ENCODE assay signal across 11 mouse cellular contexts in genomic region chr19:43527131-43527530, GRCm38 (mm10). TPM values are rescaled to one million over a fixed set of nuclear protein-coding genes. Genes with fewer than 3 reads are reported as not detected.
DNase-seq lines count a peak whose midpoint lies in the region; ATAC-seq and TF ChIP-seq lines count a peak whose summit lies in the region.
"Had no signal": no experiment of that assay in that cellular context is flagged by ENCODE, and none has a peak within 500 bp of the region (broad histone marks: within the 10 kb centered on the region; RNA-seq: fewer than 3 reads in every experiment).

No protein-coding gene starts in this region.

- H3K27ac ChIP-seq in forebrain, postnatal 0 days (ENCODE audit: low read depth, low read length) = no peak overlapping the region
- H3K27ac ChIP-seq in forebrain, embryonic 13.5 days = no peak overlapping the region
- H3K27ac ChIP-seq in midbrain, postnatal 0 days (ENCODE audit: low read depth, low read length) = no peak overlapping the region
- H3K27ac ChIP-seq in midbrain, embryonic 15.5 days = no peak overlapping the region
- peak overlapping the region; percentile 69 for H3K27ac ChIP-seq in heart, postnatal 0 days (ENCODE audit: low read depth)
- no peak overlapping the region for H3K27ac ChIP-seq in stomach, postnatal 0 days (replicated peaks)
- H3K27ac ChIP-seq: limb, embryonic 10.5 days; neural tube, embryonic 12.5 days had no signal

- no peak for TF ChIP-seq EP300 in heart, postnatal 0 days (IDR thresholded peaks at IDR 0.05; ENCODE audit: low read depth)
- TF ChIP-seq EP300 in stomach, postnatal 0 days (optimal IDR thresholded peaks at IDR 0.05) = no peak

- peak; percentile 52 for TF ChIP-seq CTCF in forebrain, postnatal 0 days (IDR thresholded peaks at IDR 0.05; ENCODE audit: low read depth)
- TF ChIP-seq CTCF in midbrain, postnatal 0 days (IDR thresholded peaks at IDR 0.05) = peak; percentile 62
- peak; percentile 67 for TF ChIP-seq CTCF in heart, postnatal 0 days (IDR thresholded peaks at IDR 0.05; ENCODE audit: low read depth)
- peak; percentile 75 for TF ChIP-seq CTCF in stomach, postnatal 0 days (IDR thresholded peaks at IDR 0.05; ENCODE audit: low read depth)

- H3K4me1 ChIP-seq in forebrain, postnatal 0 days (ENCODE audit: insufficient read depth) = peaks cover 13% of the 10 kb centered on the region; the same call in 1 of the 2 replicates
- H3K4me1 ChIP-seq in forebrain, embryonic 13.5 days = peaks cover 32% of the 10 kb centered on the region
- H3K4me1 ChIP-seq in midbrain, postnatal 0 days (ENCODE audit: insufficient read depth, low read length) = no peaks in the 10 kb centered on the region
- H3K4me1 ChIP-seq in midbrain, embryonic 15.5 days = peaks cover 33% of the 10 kb centered on the region
- H3K4me1 ChIP-seq in heart, postnatal 0 days (ENCODE audit: control insufficient read depth, insufficient read depth) = no peaks in the 10 kb centered on the region
- H3K4me1 ChIP-seq in stomach, postnatal 0 days (replicated peaks; ENCODE audit: control insufficient read depth, insufficient read depth) = no peaks in the 10 kb centered on the region

- no peaks in the 10 kb centered on the region for H3K9me3 ChIP-seq in forebrain, postnatal 0 days (ENCODE audit: low read length)
- no peaks in the 10 kb centered on the region for H3K9me3 ChIP-seq in forebrain, embryonic 13.5 days (replicated peaks)
- H3K9me3 ChIP-seq in midbrain, postnatal 0 days (ENCODE audit: low read length) = no peaks in the 10 kb centered on the region
- no peaks in the 10 kb centered on the region for H3K9me3 ChIP-seq in midbrain, embryonic 15.5 days
- no peaks in the 10 kb centered on the region for H3K9me3 ChIP-seq in heart, postnatal 0 days (replicated peaks; ENCODE audit: control insufficient read depth, low read length)
- no peaks in the 10 kb centered on the region for H3K9me3 ChIP-seq in stomach, postnatal 0 days (ENCODE audit: control insufficient read depth, low read length)
- H3K9me3 ChIP-seq: limb, embryonic 10.5 days; neural tube, embryonic 12.5 days had no signal

- ATAC-seq in forebrain, postnatal 0 days = no peak
- ATAC-seq in forebrain, embryonic 13.5 days = no peak
- no peak for ATAC-seq in midbrain, postnatal 0 days (ENCODE audit: low FRiP score)
- ATAC-seq in midbrain, embryonic 15.5 days (replicated peaks) = no peak
- ATAC-seq in heart, postnatal 0 days (ENCODE audit: insufficient read depth, low read depth) = no peak
- ATAC-seq in stomach, postnatal 0 days (ENCODE audit: low FRiP score, low TSS enrichment) = no peak

- no peak overlapping the region for H3K9ac ChIP-seq in forebrain, postnatal 0 days
- H3K9ac ChIP-seq in forebrain, embryonic 13.5 days = no peak overlapping the region
- H3K9ac ChIP-seq in midbrain, postnatal 0 days (replicated peaks; ENCODE audit: low read length, poor library complexity, severe bottlenecking) = no peak overlapping the region
- H3K9ac ChIP-seq in midbrain, embryonic 15.5 days = no peak overlapping the region
- no peak overlapping the region for H3K9ac ChIP-seq in heart, postnatal 0 days (replicated peaks; ENCODE audit: low read depth, low read length)
- H3K9ac ChIP-seq in stomach, postnatal 0 days (ENCODE audit: low read length) = no peak overlapping the region
- H3K9ac ChIP-seq: neural tube, embryonic 12.5 days had no signal

- no peak overlapping the region for H3K4me3 ChIP-seq in forebrain, postnatal 0 days (ENCODE audit: low read depth, low read length)
- no peak overlapping the region for H3K4me3 ChIP-seq in forebrain, embryonic 13.5 days
- no peak overlapping the region for H3K4me3 ChIP-seq in midbrain, postnatal 0 days (ENCODE audit: low read depth, low read length)
- H3K4me3 ChIP-seq in midbrain, embryonic 15.5 days = no peak overlapping the region
- no peak overlapping the region for H3K4me3 ChIP-seq in heart, postnatal 0 days (ENCODE audit: low read depth, low read length)
- H3K4me3 ChIP-seq in stomach, postnatal 0 days (ENCODE audit: low read depth, low read length) = no peak overlapping the region
- H3K4me3 ChIP-seq: limb, embryonic 10.5 days; neural tube, embryonic 12.5 days had no signal

- DNase-seq in forebrain, postnatal 0 days = no peak
- DNase-seq in midbrain, postnatal 0 days (ENCODE audit: low spot score) = no peak
- peak; percentile 72 for DNase-seq in heart, postnatal 0 days (ENCODE audit: low spot score)
- peak; percentile 23 for DNase-seq in stomach, postnatal 0 days (ENCODE audit: low spot score)
- DNase-seq in urinary bladder, adult 2 months (ENCODE audit: low spot score) = no peak
- no peak for DNase-seq in natural killer cell, adult 2 months (ENCODE audit: low spot score in 2 of 2)
- DNase-seq: cerebellum, adult 8-10 months had no signal

- no peaks in the 10 kb centered on the region for H3K36me3 ChIP-seq in forebrain, postnatal 0 days (ENCODE audit: insufficient read depth)
- no peaks in the 10 kb centered on the region for H3K36me3 ChIP-seq in forebrain, embryonic 13.5 days (ENCODE audit: poor library complexity, severe bottlenecking)
- no peaks in the 10 kb centered on the region for H3K36me3 ChIP-seq in midbrain, postnatal 0 days (ENCODE audit: insufficient read depth, low read length)
- H3K36me3 ChIP-seq in midbrain, embryonic 15.5 days (replicated peaks) = no peaks in the 10 kb centered on the region
- no peaks in the 10 kb centered on the region for H3K36me3 ChIP-seq in heart, postnatal 0 days (replicated peaks; ENCODE audit: control insufficient read depth, insufficient read depth, low read length)
- no peaks in the 10 kb centered on the region for H3K36me3 ChIP-seq in stomach, postnatal 0 days (ENCODE audit: control insufficient read depth, insufficient read depth, low read length)
- H3K36me3 ChIP-seq: limb, embryonic 10.5 days; neural tube, embryonic 12.5 days had no signal

- no peak overlapping the region for H3K4me2 ChIP-seq in forebrain, postnatal 0 days (ENCODE audit: low read depth)
- H3K4me2 ChIP-seq in forebrain, embryonic 13.5 days = no peak overlapping the region
- no peak overlapping the region for H3K4me2 ChIP-seq in midbrain, postnatal 0 days (ENCODE audit: low read depth, low read length, poor library complexity, severe bottlenecking)
- no peak overlapping the region for H3K4me2 ChIP-seq in midbrain, embryonic 15.5 days
- H3K4me2 ChIP-seq in heart, postnatal 0 days (ENCODE audit: low read depth, low read length) = no peak overlapping the region; the same call in 1 of the 2 replicates
- H3K4me2 ChIP-seq in stomach, postnatal 0 days (replicated peaks; ENCODE audit: low read depth) = no peak overlapping the region
- H3K4me2 ChIP-seq: neural tube, embryonic 12.5 days had no signal

- WGBS in forebrain, postnatal 0 days = 9% methylated on average over 11 of the region's 11 CpGs
- WGBS in forebrain, embryonic 13.5 days = 10% methylated on average over 11 of the region's 11 CpGs
- WGBS in midbrain, postnatal 0 days = 8% methylated on average over 11 of the region's 11 CpGs
- WGBS in midbrain, embryonic 15.5 days = 12% methylated on average over 11 of the region's 11 CpGs
- 10% methylated on average over 11 of the region's 11 CpGs for WGBS in heart, postnatal 0 days
- 13% methylated on average over 11 of the region's 11 CpGs for WGBS in stomach, postnatal 0 days

- H3K27me3 ChIP-seq in forebrain, postnatal 0 days (ENCODE audit: insufficient read depth, low read length) = no peaks in the 10 kb centered on the region
- peaks cover 8% of the 10 kb centered on the region for H3K27me3 ChIP-seq in forebrain, embryonic 13.5 days
- H3K27me3 ChIP-seq in midbrain, postnatal 0 days (ENCODE audit: insufficient read depth, low read length) = no peaks in the 10 kb centered on the region
- no peaks in the 10 kb centered on the region for H3K27me3 ChIP-seq in midbrain, embryonic 15.5 days (replicated peaks)
- 0 out of 2 replicates have a peak, but pooled peaks cover 3% of the 10 kb centered on the region for H3K27me3 ChIP-seq in heart, postnatal 0 days (ENCODE audit: control insufficient read depth, insufficient read depth, low read length)
- H3K27me3 ChIP-seq in stomach, postnatal 0 days (ENCODE audit: control insufficient read depth, insufficient read depth, low read length) = no peaks in the 10 kb centered on the region
- H3K27me3 ChIP-seq: neural tube, embryonic 12.5 days had no signal

RNA-seq across cellular contexts. Expression of gene Got1, which starts 2.7 kb away (rescaled TPM):
- 86.1 and 88.2 TPM in 2 replicates for total RNA-seq in forebrain, postnatal 0 days (2014; rRNA removed)
- polyA plus RNA-seq in forebrain, postnatal 0 days (2015; fragmentation: Nextera tagmentation; extraction: Ambion mirVana) = 85.4 and 101 TPM in 2 replicates
- polyA plus RNA-seq in forebrain, embryonic 13.5 days (2015; fragmentation: Nextera tagmentation; extraction: Ambion mirVana) = 62.4 and 65.2 TPM in 2 replicates
- total RNA-seq in midbrain, postnatal 0 days (2014; rRNA removed) = 89.8 and 103 TPM in 2 replicates
- 121 and 129 TPM in 2 replicates for polyA plus RNA-seq in midbrain, postnatal 0 days (2015; fragmentation: Nextera tagmentation; extraction: Ambion mirVana)
- polyA plus RNA-seq in midbrain, embryonic 15.5 days (2015; fragmentation: Nextera tagmentation; extraction: Ambion mirVana) = 94.6 and 97.8 TPM in 2 replicates
- 344 and 375 TPM in 2 replicates for total RNA-seq in heart, postnatal 0 days (2014; rRNA removed; ENCODE audit: low replicate concordance)
- polyA plus RNA-seq in heart, postnatal 0 days (2015; fragmentation: Nextera tagmentation; extraction: Ambion mirVana) = 394 and 404 TPM in 2 replicates
- polyA plus RNA-seq in stomach, postnatal 0 days (2015; fragmentation: Nextera tagmentation; extraction: Ambion mirVana) = 49.3 and 51.1 TPM in 2 replicates
- polyA plus RNA-seq in urinary bladder, adult 2 months (2012; rRNA removed) = 50.6 and 52.3 TPM in 2 replicates

Comparison
In these comparisons a context has a peak if more than half of its experiments do, and no peak if none do; other contexts are left out.
1. DNase-seq: peak in heart, postnatal 0 days (single experiment) and stomach, postnatal 0 days (single experiment); none in forebrain, postnatal 0 days (single experiment), midbrain, postnatal 0 days (single experiment), urinary bladder, adult 2 months (single experiment) and natural killer cell, adult 2 months (0 of 2).
2. Peak in every context shown above with its lines, with median percentiles within 50 percentile points of each other: CTCF ChIP-seq.